Mouse (Mus musculus): ENCODE measurements at regions not wholly inside any gene's neighbourhood (a gene's known extent, or its start where the extent isn't known, plus 50 kb on each side); places are given as distances from the start of the nearest gene placed in this dataset.

- H3K4me1 ChIP-seq (ENCODE audit: control insufficient read depth, insufficient read depth, low read length), result no peaks in the 10 kb centered on the region
- no peak overlapping the region for H3K27ac ChIP-seq (ENCODE audit: insufficient read depth, low read length)
- H3K4me3 ChIP-seq (ENCODE audit: insufficient read depth, low read length), result no peak overlapping the region
- TF ChIP-seq POLR2A (IDR thresholded peaks at IDR 0.05; ENCODE audit: low read depth, low read length) (no peak), CTCF (IDR thresholded peaks at IDR 0.05; ENCODE audit: borderline replicate concordance, insufficient read depth, low read length) (no peak)
Measured at GRCm38 (mm10) chr17:61033544-61034251, 1847.4 kb downstream of the Efna5 start.

GRCm38 (mm10) chr17:61018647-61019046 lies 1862.5 kb downstream of the Efna5 start:
- H3K27ac ChIP-seq (ENCODE audit: insufficient read depth, low read length), result no peak overlapping the region
- TF ChIP-seq CTCF (IDR thresholded peaks at IDR 0.05; ENCODE audit: borderline replicate concordance, insufficient read depth, low read length), result no peak
- no peak for TF ChIP-seq POLR2A (IDR thresholded peaks at IDR 0.05; ENCODE audit: low read depth, low read length)
- no peaks in the 10 kb centered on the region for H3K4me1 ChIP-seq (ENCODE audit: control insufficient read depth, insufficient read depth, low read length)
- H3K4me3 ChIP-seq (ENCODE audit: insufficient read depth, low read length), result no peak overlapping the region
